Mouse (Mus musculus) CH12.LX (cell line): ENCODE measurements around the gene Gucy1b1.

Source experiments
- CHD2 ChIP-seq: IDR thresholded peaks from 2 replicates; pipeline ENCODE4 v1.6.1; 2011; ENCODE audit warnings: low read length, improper control_type of control experiment
- CTCF ChIP-seq, 2 experiments: IDR thresholded peaks in 1 of 2; conservative IDR thresholded peaks in 1 of 2; 2 replicates each; pipeline ENCODE4 v1.5.1; 2011 to 2012; ENCODE audit warnings: low read depth in 2 of 2, low read length in 2 of 2, improper control_type of control experiment in 1 of 2, inconsistent platforms in 1 of 2, mild to moderate bottlenecking in 1 of 2, moderate library complexity in 1 of 2
- ELF1 ChIP-seq: IDR thresholded peaks from 2 replicates; pipeline ENCODE4 v1.6.1; 2014; ENCODE audit warnings: low read depth, mild to moderate bottlenecking, inconsistent platforms, low read length, improper control_type of control experiment
- HCFC1 ChIP-seq: IDR thresholded peaks from 2 replicates; pipeline ENCODE4 v1.6.1; 2012; ENCODE audit warnings: low read depth, mild to moderate bottlenecking, inconsistent platforms, low read length, improper control_type of control experiment
- NRF1 ChIP-seq: IDR thresholded peaks from 2 replicates; pipeline ENCODE4 v1.6.1; 2014; ENCODE audit warnings: low read depth, mild to moderate bottlenecking, inconsistent platforms, low read length, improper control_type of control experiment, moderate library complexity
- PAX5 ChIP-seq: IDR thresholded peaks from 2 replicates; pipeline ENCODE4 v1.6.1; 2012; ENCODE audit warnings: low read length, inconsistent platforms, mixed read lengths
- POLR2A ChIP-seq: IDR thresholded peaks from 2 replicates; pipeline ENCODE4 v1.6.1; 2011; ENCODE audit warnings: low read depth, mild to moderate bottlenecking, improper control_type of control experiment, low read length
- POLR2AphosphoS2 ChIP-seq: IDR thresholded peaks from 2 replicates; pipeline ENCODE4 v1.6.1; 2011; ENCODE audit warnings: low read depth, low read length, improper control_type of control experiment
- TCF12 ChIP-seq: IDR thresholded peaks from 2 replicates; pipeline ENCODE4 v1.6.1; 2014; ENCODE audit warnings: low read depth, mild to moderate bottlenecking, inconsistent platforms, low read length, improper control_type of control experiment
- UBTF ChIP-seq: IDR thresholded peaks from 2 replicates; pipeline ENCODE4 v1.6.1; 2012; ENCODE audit warnings: low read depth, mild to moderate bottlenecking, inconsistent platforms, low read length, improper control_type of control experiment, moderate library complexity
- USF1 ChIP-seq: IDR thresholded peaks from 2 replicates; pipeline ENCODE4 v1.6.1; 2014; ENCODE audit warnings: low read depth, mild to moderate bottlenecking, inconsistent platforms, low read length, improper control_type of control experiment
- USF2 ChIP-seq: conservative IDR thresholded peaks from 2 replicates; pipeline ENCODE4 v1.6.1; 2011; ENCODE audit warnings: low read depth, low read length, improper control_type of control experiment
- ZMIZ1 ChIP-seq: IDR thresholded peaks from 2 replicates; pipeline ENCODE4 v1.6.1; 2012; ENCODE audit warnings: low read depth, mild to moderate bottlenecking, inconsistent platforms, low read length, improper control_type of control experiment

DNA sequence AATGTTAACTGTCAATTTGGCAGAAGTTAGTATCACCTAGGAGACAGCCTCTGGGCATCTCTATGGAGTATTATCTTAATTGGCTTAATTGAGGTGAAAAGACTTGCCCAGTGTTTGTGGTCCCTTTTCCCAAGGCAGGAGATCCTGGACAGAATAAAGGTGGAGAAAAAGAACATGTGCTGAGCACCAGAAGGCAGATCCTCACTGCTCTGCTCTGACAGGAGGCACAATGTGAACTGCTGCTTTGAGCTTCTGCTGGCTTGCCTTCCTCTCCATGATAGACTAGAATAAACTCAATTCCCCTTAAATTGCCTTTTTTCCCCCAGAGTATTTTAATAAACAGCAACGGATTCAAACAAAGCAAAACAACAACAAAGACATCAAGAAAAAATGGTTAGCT is 89.4 kb downstream of the Gucy1b1 start:
- TF ChIP-seq ZMIZ1 (no peak), CTCF (conservative IDR thresholded peaks at IDR 0.05 in 1 of 2, IDR thresholded peaks at IDR 0.05 in 1 of 2; ENCODE audit: low read depth in 2 of 2, low read length in 2 of 2) (no peak), HCFC1 (no peak), CHD2 (no peak), TCF12 (no peak), POLR2AphosphoS2 (no peak), ELF1 (no peak), NRF1 (no peak), POLR2A (no peak), USF2 (no peak), PAX5 (no peak), USF1 (no peak), UBTF (no peak)
